ENCODE assay signal across 8 mouse cellular contexts in genomic region chr3:95658868-95659712, GRCm38 (mm10). TPM values are rescaled to one million over a fixed set of nuclear protein-coding genes. Genes with fewer than 3 reads are reported as not detected.
DNase-seq lines count a peak whose midpoint lies in the region; ATAC-seq and TF ChIP-seq lines count a peak whose summit lies in the region.

No protein-coding gene starts in this region.

- H3K9ac ChIP-seq in heart, embryonic 14.5 days (ENCODE audit: low read length): peak overlapping the region; percentile 100
- H3K9ac ChIP-seq in liver, postnatal 0 days (replicated peaks): peak overlapping the region; percentile 99
- H3K9ac ChIP-seq in neural tube, embryonic 14.5 days (replicated peaks; ENCODE audit: low read depth, low read length): peak overlapping the region; percentile 100

- peak; percentile 36; the same call in 1 of the 2 replicates for TF ChIP-seq POLR2A in bone marrow, adult 2 months (IDR thresholded peaks at IDR 0.05; ENCODE audit: borderline replicate concordance, control insufficient read depth, low read depth, low read length)
- TF ChIP-seq POLR2A in thymus, adult 2 months (IDR thresholded peaks at IDR 0.05; ENCODE audit: control insufficient read depth, extremely low read depth, insufficient read depth, low read length, poor library complexity): peak; percentile 79

- peak overlapping the region; percentile 78 for H3K4me3 ChIP-seq in bone marrow, adult 2 months (replicated peaks; ENCODE audit: control insufficient read depth, low read depth, low read length)
- H3K4me3 ChIP-seq in forebrain, embryonic 10.5 days: peak overlapping the region; percentile 99
- H3K4me3 ChIP-seq in heart, embryonic 14.5 days (ENCODE audit: control insufficient read depth in 1 of 2, insufficient read depth in 1 of 2, low read depth in 1 of 2, low read length in 2 of 2): peak overlapping the region; percentile 60 to 94
- peak overlapping the region; percentile 99 for H3K4me3 ChIP-seq in liver, postnatal 0 days (ENCODE audit: low read depth, low read length)
- peak overlapping the region; percentile 99 for H3K4me3 ChIP-seq in neural tube, embryonic 14.5 days (ENCODE audit: low read depth, low read length)
- peak overlapping the region; percentile 90 for H3K4me3 ChIP-seq in thymus, adult 2 months (ENCODE audit: control insufficient read depth, insufficient read depth, low read length)

- under 1% methylated on average over 99 of the region's 113 CpGs for WGBS in bone marrow, adult 2 months
- under 1% methylated on average over 97 of the region's 113 CpGs for WGBS in forebrain, embryonic 10.5 days
- WGBS in heart, embryonic 14.5 days: under 1% methylated on average over 99 of the region's 113 CpGs
- WGBS in liver, postnatal 0 days (ENCODE audit: insufficient replicate concordance): under 1% methylated on average over 77 of the region's 113 CpGs
- 3% methylated on average over 77 of the region's 113 CpGs for WGBS in neural tube, embryonic 14.5 days
- under 1% methylated on average over 113 of the region's 113 CpGs for WGBS in thymus, adult 2 months

- no peaks in the 10 kb centered on the region for H3K27me3 ChIP-seq in forebrain, embryonic 10.5 days (ENCODE audit: poor library complexity, severe bottlenecking)
- no peaks in the 10 kb centered on the region for H3K27me3 ChIP-seq in heart, embryonic 14.5 days (ENCODE audit: control insufficient read depth, insufficient read depth, low read length)
- H3K27me3 ChIP-seq in liver, postnatal 0 days (ENCODE audit: insufficient read depth, low read length): no peaks in the 10 kb centered on the region
- H3K27me3 ChIP-seq in neural tube, embryonic 14.5 days (ENCODE audit: control insufficient read depth, insufficient read depth, low read length): no peaks in the 10 kb centered on the region
- no peaks in the 10 kb centered on the region for H3K27me3 ChIP-seq in thymus, adult 2 months (ENCODE audit: control insufficient read depth, insufficient read depth, low read length)

- no peak for TF ChIP-seq CTCF in bone marrow, adult 2 months (IDR thresholded peaks at IDR 0.05; ENCODE audit: control insufficient read depth, insufficient read depth, low read length)
- TF ChIP-seq CTCF in liver, postnatal 0 days (IDR thresholded peaks at IDR 0.05; ENCODE audit: low read depth): no peak
- no peak for TF ChIP-seq CTCF in thymus, adult 2 months (IDR thresholded peaks at IDR 0.05; ENCODE audit: borderline replicate concordance, control insufficient read depth, extremely low read depth, insufficient read depth, low read length, poor library complexity)

- H3K4me1 ChIP-seq in bone marrow, adult 2 months (ENCODE audit: control insufficient read depth, insufficient read depth, low read length): peaks cover 6% of the 10 kb centered on the region
- H3K4me1 ChIP-seq in forebrain, embryonic 10.5 days: peaks cover 45% of the 10 kb centered on the region
- peaks cover 8 to 32% of the 10 kb centered on the region in 2 experiments for H3K4me1 ChIP-seq in heart, embryonic 14.5 days (ENCODE audit: control insufficient read depth in 2 of 2, insufficient read depth in 2 of 2, low read length in 2 of 2)
- peaks cover 46% of the 10 kb centered on the region for H3K4me1 ChIP-seq in liver, postnatal 0 days (ENCODE audit: insufficient read depth)
- H3K4me1 ChIP-seq in neural tube, embryonic 14.5 days (ENCODE audit: control insufficient read depth, insufficient read depth, low read length): peaks cover 26% of the 10 kb centered on the region
- peaks cover 15% of the 10 kb centered on the region for H3K4me1 ChIP-seq in thymus, adult 2 months (replicated peaks; ENCODE audit: control insufficient read depth, insufficient read depth, low read length)

- peaks cover 43% of the 10 kb centered on the region for H3K36me3 ChIP-seq in forebrain, embryonic 10.5 days (replicated peaks)
- peaks cover 42% of the 10 kb centered on the region for H3K36me3 ChIP-seq in heart, embryonic 14.5 days (ENCODE audit: control insufficient read depth, insufficient read depth, low read length)
- H3K36me3 ChIP-seq in liver, postnatal 0 days (replicated peaks; ENCODE audit: insufficient read depth, low read length): peaks cover 37% of the 10 kb centered on the region
- peaks cover 21% of the 10 kb centered on the region; the same call in 1 of the 2 replicates for H3K36me3 ChIP-seq in neural tube, embryonic 14.5 days (ENCODE audit: control insufficient read depth, insufficient read depth, low read length)
- H3K36me3 ChIP-seq in thymus, adult 2 months (ENCODE audit: control insufficient read depth, insufficient read depth, low read length): peaks cover 37% of the 10 kb centered on the region

- H3K4me2 ChIP-seq in heart, embryonic 14.5 days (ENCODE audit: low read length): peak overlapping the region; percentile 97
- peak overlapping the region; percentile 78 for H3K4me2 ChIP-seq in liver, postnatal 0 days (ENCODE audit: low read depth, low read length)
- H3K4me2 ChIP-seq in neural tube, embryonic 14.5 days (ENCODE audit: low read depth, low read length): peak overlapping the region; percentile 98

- peak; percentile 48 for ATAC-seq in CD4-positive, CD25-positive, alpha-beta regulatory T cell, adult 4 months
- ATAC-seq in heart, embryonic 14.5 days (ENCODE audit: insufficient number of reproducible peaks, insufficient read depth, low FRiP score, low read depth): peak; percentile 51
- ATAC-seq in liver, postnatal 0 days: peak; percentile 26
- peak; percentile 70 for ATAC-seq in neural tube, embryonic 14.5 days (ENCODE audit: low read depth)

- no peaks in the 10 kb centered on the region for H3K9me3 ChIP-seq in forebrain, embryonic 10.5 days
- H3K9me3 ChIP-seq in heart, embryonic 14.5 days (ENCODE audit: control insufficient read depth, low read length): no peaks in the 10 kb centered on the region
- no peaks in the 10 kb centered on the region for H3K9me3 ChIP-seq in liver, postnatal 0 days (ENCODE audit: low read length)
- no peaks in the 10 kb centered on the region for H3K9me3 ChIP-seq in neural tube, embryonic 14.5 days (ENCODE audit: control insufficient read depth, low read length)

- TF ChIP-seq EP300 in liver, postnatal 0 days (IDR thresholded peaks at IDR 0.05; ENCODE audit: low read depth): no peak; the same call in 1 of the 2 replicates

- H3K27ac ChIP-seq in bone marrow, adult 2 months (ENCODE audit: control insufficient read depth, insufficient read depth, low read depth, low read length, poor library complexity): peak overlapping the region; percentile 100
- H3K27ac ChIP-seq in forebrain, embryonic 10.5 days: peak overlapping the region; percentile 100
- H3K27ac ChIP-seq in heart, embryonic 14.5 days (replicated peaks in 1 of 2; ENCODE audit: control insufficient read depth in 1 of 2, insufficient read depth in 1 of 2, low read depth in 2 of 2, low read length in 2 of 2): peak overlapping the region; percentile 93 to 99
- H3K27ac ChIP-seq in liver, postnatal 0 days (ENCODE audit: low read depth): peak overlapping the region; percentile 99
- peak overlapping the region; percentile 98 for H3K27ac ChIP-seq in neural tube, embryonic 14.5 days (ENCODE audit: low read depth, low read length)
- peak overlapping the region; percentile 77 for H3K27ac ChIP-seq in thymus, adult 2 months (ENCODE audit: control insufficient read depth, insufficient read depth, low read length)

- peak; percentile 84 for DNase-seq in forebrain, embryonic 10.5 days (ENCODE audit: extremely low spot score, low spot score)
- peak; percentile 88 for DNase-seq in kidney, postnatal 10 days
- peak; percentile 78 for DNase-seq in liver, postnatal 0 days
- peak; percentile 81 for DNase-seq in thymus, adult 2 months

RNA-seq across cellular contexts. Expression of gene Mcl1, which starts 0.5 kb away (rescaled TPM):
- 10 to 100 TPM; 61.0 to 96.6 TPM for polyA plus RNA-seq in CD4-positive, CD25-positive, alpha-beta regulatory T cell, adult 4 months (2017; shearing (Covaris generic))
- polyA plus RNA-seq in bone marrow, adult 2 months (2011; ENCODE audit: insufficient read depth, insufficient read length, low replicate concordance, missing spikeins): 88.8 and 134 TPM in 2 replicates
- 42.1 and 42.9 TPM in 2 replicates for polyA plus RNA-seq in forebrain, embryonic 10.5 days (2016; fragmentation: Nextera tagmentation; extraction: Ambion mirVana)
- polyA plus RNA-seq in heart, embryonic 14.5 days (2014; fragmentation: Nextera tagmentation; extraction: Ambion mirVana): 54.3 and 57.2 TPM in 2 replicates
- 36.2 and 38.2 TPM in 2 replicates for polyA plus RNA-seq in liver, postnatal 0 days (2015; fragmentation: Nextera tagmentation; extraction: Ambion mirVana)
- polyA plus RNA-seq in neural tube, embryonic 14.5 days (2014; fragmentation: Nextera tagmentation; extraction: Ambion mirVana): 49.0 and 65.6 TPM in 2 replicates
- polyA plus RNA-seq in thymus, adult 2 months (2012; rRNA removed): 145 and 198 TPM in 2 replicates

RNA-seq across cellular contexts. Expression of gene Adamtsl4, which starts 28.6 kb away (rescaled TPM):
- 1 to 10 TPM; 2.3 to 5.2 TPM for polyA plus RNA-seq in CD4-positive, CD25-positive, alpha-beta regulatory T cell, adult 4 months (2017; shearing (Covaris generic))
- polyA plus RNA-seq in bone marrow, adult 2 months (2011; ENCODE audit: insufficient read depth, insufficient read length, low replicate concordance, missing spikeins): 1.9 and 2.7 TPM in 2 replicates
- polyA plus RNA-seq in forebrain, embryonic 10.5 days (2016; fragmentation: Nextera tagmentation; extraction: Ambion mirVana): 0.84 and 1.6 TPM in 2 replicates
- polyA plus RNA-seq in heart, embryonic 14.5 days (2014; fragmentation: Nextera tagmentation; extraction: Ambion mirVana): 6.3 and 7.0 TPM in 2 replicates
- 2.5 and 2.6 TPM in 2 replicates for polyA plus RNA-seq in liver, postnatal 0 days (2015; fragmentation: Nextera tagmentation; extraction: Ambion mirVana)
- 0.88 and 1.1 TPM in 2 replicates for polyA plus RNA-seq in neural tube, embryonic 14.5 days (2014; fragmentation: Nextera tagmentation; extraction: Ambion mirVana)
- polyA plus RNA-seq in thymus, adult 2 months (2012; rRNA removed): 3.1 and 4.1 TPM in 2 replicates

RNA-seq across cellular contexts. Expression of gene Ensa, which starts 34.3 kb away (rescaled TPM):
- polyA plus RNA-seq in CD4-positive, CD25-positive, alpha-beta regulatory T cell, adult 4 months (2017; shearing (Covaris generic)): 10 to 100 TPM; 81.6 to 97.8 TPM
- 29.3 and 36.2 TPM in 2 replicates for polyA plus RNA-seq in bone marrow, adult 2 months (2011; ENCODE audit: insufficient read depth, insufficient read length, low replicate concordance, missing spikeins)
- 85.8 and 86.5 TPM in 2 replicates for polyA plus RNA-seq in forebrain, embryonic 10.5 days (2016; fragmentation: Nextera tagmentation; extraction: Ambion mirVana)
- 47.4 and 51.1 TPM in 2 replicates for polyA plus RNA-seq in heart, embryonic 14.5 days (2014; fragmentation: Nextera tagmentation; extraction: Ambion mirVana)
- polyA plus RNA-seq in liver, postnatal 0 days (2015; fragmentation: Nextera tagmentation; extraction: Ambion mirVana): 20.1 and 23.9 TPM in 2 replicates
- polyA plus RNA-seq in neural tube, embryonic 14.5 days (2014; fragmentation: Nextera tagmentation; extraction: Ambion mirVana): 94.2 and 101 TPM in 2 replicates
- 17.1 and 18.3 TPM in 2 replicates for polyA plus RNA-seq in thymus, adult 2 months (2012; rRNA removed)

Comparison
In these comparisons a context has a peak if more than half of its experiments do, and no peak if none do; other contexts are left out.
1. Peak in every context shown above with its lines: DNase-seq, ATAC-seq, H3K4me3 ChIP-seq and H3K27ac ChIP-seq.